Mouse (Mus musculus) midbrain, embryonic 16.5 days (tissue): ENCODE measurements at regions not wholly inside any gene's neighbourhood (a gene's known extent, or its start where the extent isn't known, plus 50 kb on each side); places are given as distances from the start of the nearest gene placed in this dataset.

Experiments
- ATAC-seq: fragments of 200-750 bp; cut with Nextera tagmentation; 2 replicates; pipeline ENCODE4 v1.8.0; 2017; ENCODE audit warnings: moderate TSS enrichment
- H3K27ac ChIP-seq: fragments of 300-500 bp; sonication (generic); 2 replicates; pipeline ENCODE4 v1.5.1; 2014; ENCODE audit warnings: mild to moderate bottlenecking, low read length, mixed read lengths
- H3K27me3 ChIP-seq: fragments of 300-500 bp; sonication (generic); 2 replicates; pipeline ENCODE4 v1.6.1; 2014; ENCODE audit warnings: low read depth, low read length, mixed read lengths; ENCODE audit not compliant: control insufficient read depth, insufficient read depth
- H3K36me3 ChIP-seq: fragments of 300-500 bp; sonication (generic); 2 replicates; pipeline ENCODE4 v1.6.1; 2014; ENCODE audit warnings: mild to moderate bottlenecking, low read length, moderate library complexity, mixed read lengths; ENCODE audit not compliant: control insufficient read depth, insufficient read depth
- H3K4me1 ChIP-seq: fragments of 300-500 bp; sonication (generic); 2 replicates; pipeline ENCODE4 v1.6.1; 2014; ENCODE audit warnings: mild to moderate bottlenecking, low read length, mixed read lengths; ENCODE audit not compliant: control insufficient read depth, insufficient read depth
- H3K4me2 ChIP-seq: fragments of 300-500 bp; sonication (generic); 2 replicates; pipeline ENCODE4 v1.6.1; 2014; ENCODE audit warnings: mild to moderate bottlenecking, low read length, mixed read lengths
- H3K4me3 ChIP-seq: fragments of 300-500 bp; sonication (generic); 2 replicates; pipeline ENCODE4 v1.5.1; 2014; ENCODE audit warnings: low read depth, mild to moderate bottlenecking, low read length, moderate library complexity, mixed read lengths
- H3K9ac ChIP-seq: fragments of 300-500 bp; sonication (generic); 2 replicates; pipeline ENCODE4 v1.6.1; 2014; ENCODE audit warnings: low read depth, low read length, mixed read lengths
- H3K9me3 ChIP-seq: fragments of 300-500 bp; sonication (generic); replicated peaks from 2 replicates; pipeline ENCODE4 v1.6.1; 2014; ENCODE audit warnings: mild to moderate bottlenecking, low read length, mixed read lengths; ENCODE audit not compliant: control insufficient read depth, poor library complexity, severe bottlenecking
- WGBS: fragments of 180-500 bp; shearing (Covaris S2); extraction: QIAGEN DNeasy Blood & Tissue Kit; methylation state at CpG from one replicate; pipeline ENCODE4 v1.1.7; 2014; 5-methylcytosine and 5-hydroxymethylcytosine counted together

- 26% methylated on average over 17 of the region's 17 CpGs for WGBS
- Histone ChIP-seq H3K36me3 (no peaks in the 10 kb centered on the region), H3K4me2 (0 out of 2 replicates have a peak overlapping the region, but pooled peaks have one; percentile 4), H3K9me3 (no peaks in the 10 kb centered on the region), H3K27ac (no peak overlapping the region), H3K27me3 (no peaks in the 10 kb centered on the region), H3K4me3 (no peak overlapping the region), H3K4me1 (peaks cover 3% of the 10 kb centered on the region; the same call in 1 of the 2 replicates), H3K9ac (no peak overlapping the region)
- ATAC-seq, result peak; percentile 78
Observed at GRCm38 (mm10) chr16:55476544-55477208, 178.9 kb upstream of the Zpld1 start.

GRCm38 (mm10) chr16:55474950-55475525 is 177.3 kb upstream of the Zpld1 start:
- ATAC-seq, result no peak
- Histone ChIP-seq H3K4me2 (no peak overlapping the region), H3K4me3 (no peak overlapping the region), H3K9me3 (no peaks in the 10 kb centered on the region), H3K27ac (no peak overlapping the region), H3K9ac (no peak overlapping the region), H3K36me3 (no peaks in the 10 kb centered on the region), H3K27me3 (no peaks in the 10 kb centered on the region), H3K4me1 (no peaks in the 10 kb centered on the region; the same call in 1 of the 2 replicates)
- 86% methylated on average over 7 of the region's 7 CpGs for WGBS

- no peak overlapping the region for H3K4me2 ChIP-seq
- no peak for ATAC-seq
- 88% methylated on average over 4 of the region's 4 CpGs for WGBS
Observed at GRCm38 (mm10) chr16:55471396-55471795, 173.6 kb upstream of the Zpld1 start.

GRCm38 (mm10) chr16:55470721-55471120 is 172.9 kb upstream of the Zpld1 start:
- Histone ChIP-seq H3K9me3 (no peaks in the 10 kb centered on the region), H3K4me2 (no peak overlapping the region), H3K27me3 (no peaks in the 10 kb centered on the region), H3K9ac (no peak overlapping the region), H3K4me1 (no peaks in the 10 kb centered on the region), H3K36me3 (no peaks in the 10 kb centered on the region), H3K27ac (no peak overlapping the region), H3K4me3 (no peak overlapping the region)
- no peak for ATAC-seq
- WGBS, result 67% methylated on average over 13 of the region's 13 CpGs

More at GRCm38 (mm10) chr16:55471396-55471795, 173.6 kb upstream of the Zpld1 start:
- no peaks in the 10 kb centered on the region; the same call in 1 of the 2 replicates for H3K4me1 ChIP-seq
- H3K27me3 ChIP-seq, result no peaks in the 10 kb centered on the region
- H3K9me3 ChIP-seq, result no peaks in the 10 kb centered on the region
- H3K27ac ChIP-seq, result no peak overlapping the region
- no peaks in the 10 kb centered on the region for H3K36me3 ChIP-seq
- no peak overlapping the region for H3K4me3 ChIP-seq
- H3K9ac ChIP-seq, result no peak overlapping the region

- H3K9ac ChIP-seq, result no peak overlapping the region
- H3K36me3 ChIP-seq, result no peaks in the 10 kb centered on the region
- H3K27ac ChIP-seq, result no peak overlapping the region
- no peak overlapping the region for H3K4me3 ChIP-seq
- no peaks in the 10 kb centered on the region for H3K9me3 ChIP-seq
- 69% methylated on average over 3 of the region's 3 CpGs for WGBS
- no peak overlapping the region for H3K4me2 ChIP-seq
- H3K4me1 ChIP-seq, result no peaks in the 10 kb centered on the region
- ATAC-seq, result no peak
- no peaks in the 10 kb centered on the region for H3K27me3 ChIP-seq
Observed at GRCm38 (mm10) chr16:55469703-55470102, 171.9 kb upstream of the Zpld1 start.

GRCm38 (mm10) chr16:55468833-55469458 is 171.2 kb upstream of the Zpld1 start:
- ATAC-seq, result peak; percentile 90
- Histone ChIP-seq H3K36me3 (no peaks in the 10 kb centered on the region), H3K27me3 (no peaks in the 10 kb centered on the region), H3K9ac (no peak overlapping the region), H3K4me3 (no peak overlapping the region), H3K27ac (no peak overlapping the region), H3K4me2 (no peak overlapping the region), H3K4me1 (no peaks in the 10 kb centered on the region), H3K9me3 (no peaks in the 10 kb centered on the region)
- 46% methylated on average over 9 of the region's 9 CpGs for WGBS

GRCm38 (mm10) chr16:55460519-55460918 is 162.7 kb upstream of the Zpld1 start:
- Histone ChIP-seq H3K27me3 (no peaks in the 10 kb centered on the region), H3K27ac (no peak overlapping the region), H3K4me2 (no peak overlapping the region), H3K9ac (no peak overlapping the region), H3K9me3 (no peaks in the 10 kb centered on the region), H3K36me3 (no peaks in the 10 kb centered on the region), H3K4me3 (no peak overlapping the region), H3K4me1 (no peaks in the 10 kb centered on the region)
- no peak for ATAC-seq

GRCm38 (mm10) chr16:55447581-55447980 is 149.8 kb upstream of the Zpld1 start:
- no peaks in the 10 kb centered on the region for H3K4me1 ChIP-seq
- no peak for ATAC-seq
- H3K36me3 ChIP-seq, result no peaks in the 10 kb centered on the region
- no peak overlapping the region for H3K4me3 ChIP-seq
- H3K27ac ChIP-seq, result no peak overlapping the region
- no peak overlapping the region for H3K9ac ChIP-seq
- WGBS, result 77% methylated on average over 3 of the region's 3 CpGs
- H3K27me3 ChIP-seq, result no peaks in the 10 kb centered on the region
- H3K9me3 ChIP-seq, result no peaks in the 10 kb centered on the region
- H3K4me2 ChIP-seq, result no peak overlapping the region
